In genomic region chr13:28847478-28847877, GRCm38 (mm10) we compare ENCODE assay signal across 12 mouse cellular contexts.
"Had no signal": no experiment of that assay in that cellular context is flagged by ENCODE, and none has a peak within 500 bp of the region (broad histone marks: within the 10 kb centered on the region; RNA-seq: fewer than 3 reads in every experiment).

No protein-coding gene starts in this region.

- ATAC-seq: midbrain, embryonic 16.5 days had no signal

- H3K27ac ChIP-seq: kidney, embryonic 15.5 days; limb, embryonic 13.5 days; liver, embryonic 14.5 days; midbrain, embryonic 10.5 days had no signal

- H3K4me2 ChIP-seq: kidney, embryonic 15.5 days; limb, embryonic 13.5 days had no signal

- H3K36me3 ChIP-seq: kidney, embryonic 15.5 days; limb, embryonic 13.5 days had no signal

- H3K27me3 ChIP-seq: kidney, embryonic 15.5 days; limb, embryonic 13.5 days had no signal

- DNase-seq: kidney, adult 2 months; kidney, postnatal 14 days; left cerebral cortex, postnatal 4 days; lung, adult 2 months; lung, postnatal 36 days; right cerebral cortex, adult 18-20 months; right cerebral cortex, postnatal 25 days had no signal

- H3K9ac ChIP-seq: kidney, embryonic 15.5 days; limb, embryonic 13.5 days; liver, embryonic 14.5 days had no signal

- H3K4me3 ChIP-seq: kidney, embryonic 15.5 days; limb, embryonic 13.5 days; midbrain, embryonic 10.5 days had no signal

- H3K9me3 ChIP-seq: kidney, embryonic 15.5 days; limb, embryonic 13.5 days; midbrain, embryonic 10.5 days had no signal
